Mouse (Mus musculus): Measurements from ENCODE around the gene Gas2l1. TPM values are rescaled to one million over a fixed set of nuclear protein-coding genes. Genes with fewer than 3 reads are reported as not detected.

The Gas2l1 gene
- polyA plus RNA-seq (2017; shearing (Covaris generic)): 4.7 TPM

GRCm38 (mm10) chr11:5065056-5065821 lies at the start of gene Gas2l1:
Gene Gas2l1 (minus strand): TSS chr11:5065327.

GRCm38 (mm10) chr11:5098736-5099542 lies 33.8 kb upstream of the Gas2l1 start, which contains the start of the genes Rhbdd3 and Ewsr1:
Gene Rhbdd3 (plus strand): TSS chr11:5098926.
Gene Ewsr1 (minus strand): TSS chr11:5099266.

GRCm38 (mm10) chr11:5057856-5058641 lies 7.1 kb downstream of the Gas2l1 start, which contains the start of gene Rasl10a:
Gene Rasl10a (plus strand): TSS chr11:5058128.

Other genes starting within 250 kb of the Gas2l1 start
- gene Nf2, start 215.8 kb downstream of the Gas2l1 start, polyA plus RNA-seq (2017; shearing (Covaris generic)): 35.1 TPM
- gene Nipsnap1, start 191.4 kb downstream of the Gas2l1 start, polyA plus RNA-seq (2017; shearing (Covaris generic)): 38.4 TPM
- 55.4 TPM for gene Thoc5, start 170.0 kb downstream of the Gas2l1 start, polyA plus RNA-seq (2017; shearing (Covaris generic))
- 11.5 TPM for gene Nefh, start 117.3 kb downstream of the Gas2l1 start, polyA plus RNA-seq (2017; shearing (Covaris generic))
- gene Ap1b1, start 78.5 kb downstream of the Gas2l1 start, polyA plus RNA-seq (2017; shearing (Covaris generic)): 99.1 TPM
- gene Rasl10a, start 7.2 kb downstream of the Gas2l1 start, polyA plus RNA-seq (2017; shearing (Covaris generic)): 0.16 TPM
- gene Rhbdd3, start 33.6 kb upstream of the Gas2l1 start, polyA plus RNA-seq (2017; shearing (Covaris generic)): 6.4 TPM
- gene Ewsr1, start 33.9 kb upstream of the Gas2l1 start, polyA plus RNA-seq (2017; shearing (Covaris generic)): 762 TPM
- gene Emid1, start 86.9 kb upstream of the Gas2l1 start, polyA plus RNA-seq (2017; shearing (Covaris generic)): 5.1 TPM
- gene Kremen1, start 196.2 kb upstream of the Gas2l1 start, polyA plus RNA-seq (2017; shearing (Covaris generic)): 11.2 TPM